Mouse (Mus musculus): ENCODE results near the gene Slc3a2. TPM values are rescaled to one million over a fixed set of nuclear protein-coding genes. Genes with fewer than 3 reads are reported as not detected.
A peak's percentile ranks its signal among the peaks of the same experiment; 100 is the strongest.

The Slc3a2 gene
- total and polyA plus RNA-seq, 3 experiments: 269 to 478 (median 284) TPM

DNA sequence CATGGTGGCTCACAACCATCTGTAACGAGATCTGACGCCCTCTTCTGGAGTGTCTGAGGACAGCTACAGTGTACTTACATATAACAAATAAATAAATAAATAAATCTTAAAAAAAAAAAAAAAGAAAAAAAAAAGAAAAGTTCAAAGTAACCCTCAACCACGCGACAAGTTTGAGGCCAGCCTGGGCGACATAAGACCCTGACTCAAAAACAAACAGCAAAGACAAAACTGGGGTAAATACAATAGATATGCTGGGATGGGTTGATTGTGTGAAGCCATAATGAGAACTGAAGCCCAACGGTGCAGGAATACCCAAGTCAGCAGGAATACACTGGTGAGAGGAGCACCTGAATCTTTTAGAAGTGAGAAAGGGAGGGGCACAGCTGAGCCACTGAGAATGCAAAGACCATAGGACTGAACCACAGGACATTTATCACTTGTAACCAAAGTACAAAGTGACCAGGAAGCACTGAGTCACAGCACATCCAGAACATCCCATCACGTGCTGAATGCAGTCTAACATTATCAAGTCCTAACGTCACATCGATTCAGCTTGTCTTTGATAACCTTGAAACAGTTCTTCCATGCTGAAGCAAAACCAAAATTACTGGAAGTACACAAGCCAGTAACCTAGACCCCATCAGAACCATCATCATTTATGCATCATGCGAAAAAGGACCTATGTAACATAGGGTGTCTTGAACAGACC is 6.2 kb downstream of the Slc3a2 start:
- dilution Hi-C loops (cut with MboI; ENCODE audit: extremely low pct_ligation_motif_present, extremely low pct_unique_long_range_greater_than_20kb, low sequenced_read_pairs): no loop called here
- no peaks in the 10 kb centered on the region for H3K27me3 ChIP-seq (replicated peaks)
- peaks cover 0 to 53% of the 10 kb centered on the region in 2 experiments; a peak in 2 of 4 replicates for H3K4me1 ChIP-seq (ENCODE audit: control insufficient read depth in 1 of 2, insufficient read depth in 2 of 2)
- H3K9ac ChIP-seq (ENCODE audit: insufficient read depth, low read depth): no peak overlapping the region
- peaks cover 16% of the 10 kb centered on the region for H3K79me2 ChIP-seq (replicated peaks; ENCODE audit: control insufficient read depth, extremely low read depth, insufficient read depth, poor library complexity, severe bottlenecking)
- DNase-seq (ENCODE audit: extremely low read depth): no peak
- peaks cover 0 to 8% of the 10 kb centered on the region in 2 experiments for H3K36me3 ChIP-seq (replicated peaks in 1 of 2; ENCODE audit: control insufficient read depth in 1 of 2, insufficient read depth in 1 of 2, low read length in 1 of 2)
- no peak overlapping the region for H3K27ac ChIP-seq (ENCODE audit: insufficient read depth, low read depth)
- in situ Hi-C loops (cut with MboI; ENCODE audit: low pct_ligation_motif_present, low pct_unique_long_range_greater_than_20kb, low sequenced_read_pairs): no loop called here
- H3K4me2 ChIP-seq (ENCODE audit: insufficient read depth, low read depth, poor library complexity, severe bottlenecking): no peak overlapping the region
- H3K9me3 ChIP-seq (replicated peaks; ENCODE audit: low read length): no peaks in the 10 kb centered on the region
- H3K4me3 ChIP-seq (replicated peaks in 1 of 3; ENCODE audit: low read depth in 2 of 3, low read length in 2 of 3, poor library complexity in 1 of 3): no peak overlapping the region
- 0 out of 2 replicates have a peak, but pooled peaks have one; percentile 15 for TF ChIP-seq ZNF384 (IDR thresholded peaks at IDR 0.05; ENCODE audit: low read depth, low read length)
- TF ChIP-seq RAD21 (IDR thresholded peaks at IDR 0.05; ENCODE audit: low read depth, low read length): no peak

DNA sequence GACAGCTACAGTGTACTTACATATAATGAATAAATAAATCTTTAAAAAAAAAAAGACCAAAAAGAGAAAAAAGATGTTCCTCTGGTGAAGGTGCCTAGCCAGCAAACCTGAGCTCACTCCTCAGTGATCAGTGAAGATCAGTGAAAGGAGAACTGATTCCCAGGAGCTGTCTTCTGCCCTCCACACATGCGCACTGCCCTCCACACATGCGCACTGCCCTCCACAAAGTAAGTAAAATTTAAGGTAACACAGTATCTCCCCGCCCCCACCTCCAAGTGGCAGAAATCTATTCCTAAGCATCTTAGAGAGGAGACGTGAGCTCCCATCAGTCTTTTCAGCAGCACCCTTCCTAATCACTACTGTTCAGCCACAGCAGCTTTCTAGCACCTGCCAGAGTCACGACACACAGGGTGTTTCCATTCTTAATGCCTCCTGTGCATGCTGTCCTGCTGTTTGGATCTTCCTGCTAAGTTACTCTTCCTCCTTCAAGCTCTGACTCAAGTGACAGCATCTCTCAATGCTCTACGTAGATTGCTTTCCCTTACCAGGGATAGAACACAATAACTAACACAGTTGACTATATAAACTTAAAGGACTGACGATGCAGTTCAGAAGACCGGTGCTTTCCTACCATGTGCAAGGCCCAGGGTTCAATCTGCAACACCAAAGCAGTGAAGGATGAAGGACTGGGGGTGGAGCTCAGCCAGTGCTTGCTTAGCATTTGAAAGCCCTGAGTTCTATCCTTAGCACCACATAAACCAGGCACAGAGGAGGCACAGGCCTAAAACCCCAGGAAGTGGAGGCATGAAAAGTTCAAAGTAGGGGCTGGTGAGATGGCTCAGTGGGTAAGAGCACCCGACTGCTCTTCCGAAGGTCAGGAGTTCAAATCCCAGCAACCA is 7.1 kb downstream of the Slc3a2 start:
- 0 out of 2 replicates have a peak, but pooled peaks have one; percentile 4 for TF ChIP-seq ZNF384 (IDR thresholded peaks at IDR 0.05; ENCODE audit: low read depth, low read length)
- peak; percentile 75 for TF ChIP-seq NRF1 (IDR thresholded peaks at IDR 0.05; ENCODE audit: low read depth, low read length)
- TF ChIP-seq ETS1 (conservative IDR thresholded peaks at IDR 0.05; ENCODE audit: low read depth, low read length): no peak
- no peak for TF ChIP-seq KAT2A (IDR thresholded peaks at IDR 0.05; ENCODE audit: insufficient replicate concordance, low read length)
- TF ChIP-seq E2F4 (IDR thresholded peaks at IDR 0.05; ENCODE audit: insufficient replicate concordance, low read depth, low read length): no peak
- TF ChIP-seq MXI1 (IDR thresholded peaks at IDR 0.05; ENCODE audit: low read depth, low read length): no peak
- DNase-seq (ENCODE audit: extremely low read depth): no peak
- dilution Hi-C loops (cut with MboI; ENCODE audit: extremely low pct_ligation_motif_present, extremely low pct_unique_long_range_greater_than_20kb, low sequenced_read_pairs) (no loop called here), in situ Hi-C loops (cut with MboI; ENCODE audit: low pct_ligation_motif_present, low pct_unique_long_range_greater_than_20kb, low sequenced_read_pairs) (no loop called here)
- H3K9me3 ChIP-seq (replicated peaks; ENCODE audit: low read length): no peaks in the 10 kb centered on the region
- H3K4me3 ChIP-seq (replicated peaks in 1 of 3; ENCODE audit: low read depth in 2 of 3, low read length in 2 of 3, poor library complexity in 1 of 3): no peak overlapping the region
- H3K79me2 ChIP-seq (replicated peaks; ENCODE audit: control insufficient read depth, extremely low read depth, insufficient read depth, poor library complexity, severe bottlenecking): peaks cover 17% of the 10 kb centered on the region
- no peak overlapping the region for H3K9ac ChIP-seq (ENCODE audit: insufficient read depth, low read depth)
- H3K4me1 ChIP-seq (ENCODE audit: control insufficient read depth in 1 of 2, insufficient read depth in 2 of 2): peaks cover 0 to 47% of the 10 kb centered on the region in 2 experiments; a peak in 2 of 4 replicates
- H3K27me3 ChIP-seq (replicated peaks): no peaks in the 10 kb centered on the region
- H3K36me3 ChIP-seq (replicated peaks in 1 of 2; ENCODE audit: control insufficient read depth in 1 of 2, insufficient read depth in 1 of 2, low read length in 1 of 2): peaks cover 5 to 16% of the 10 kb centered on the region in 2 experiments
- H3K4me2 ChIP-seq (ENCODE audit: insufficient read depth, low read depth, poor library complexity, severe bottlenecking): no peak overlapping the region
- H3K27ac ChIP-seq (ENCODE audit: insufficient read depth, low read depth): no peak overlapping the region

Data from CH12.LX (cell line).